Mouse (Mus musculus) lung, adult 2 months (tissue): ENCODE results near the gene Rbp7.

Source experiments
- CTCF ChIP-seq: fragments of 200-500 bp; IDR thresholded peaks from 2 replicates; pipeline ENCODE4 v1.5.1; 2011; ENCODE audit warnings: mild to moderate bottlenecking, low read length, control low read depth; ENCODE audit not compliant: insufficient read depth
- POLR2A ChIP-seq: fragments of 200-500 bp; IDR thresholded peaks from 2 replicates; pipeline ENCODE4 v1.6.1; 2011; ENCODE audit warnings: low read depth, mild to moderate bottlenecking, control low read depth, low read length, borderline replicate concordance; ENCODE audit errors: extremely low read depth

GRCm38 (mm10) chr4:149487729-149488128 lies 33.0 kb upstream of the Rbp7 start:
- no peak for TF ChIP-seq CTCF
- TF ChIP-seq POLR2A: no peak
